Mouse (Mus musculus): ENCODE measurements around the gene Tshz2.
A peak's percentile ranks its signal among the peaks of the same experiment; 100 is the strongest.
"Not testable (repeated sequence)": the region's sequence is repeated elsewhere in the genome, so short reads cannot be mapped to it uniquely, and the experiment has no call there.

Gene Tshz2

DNA sequence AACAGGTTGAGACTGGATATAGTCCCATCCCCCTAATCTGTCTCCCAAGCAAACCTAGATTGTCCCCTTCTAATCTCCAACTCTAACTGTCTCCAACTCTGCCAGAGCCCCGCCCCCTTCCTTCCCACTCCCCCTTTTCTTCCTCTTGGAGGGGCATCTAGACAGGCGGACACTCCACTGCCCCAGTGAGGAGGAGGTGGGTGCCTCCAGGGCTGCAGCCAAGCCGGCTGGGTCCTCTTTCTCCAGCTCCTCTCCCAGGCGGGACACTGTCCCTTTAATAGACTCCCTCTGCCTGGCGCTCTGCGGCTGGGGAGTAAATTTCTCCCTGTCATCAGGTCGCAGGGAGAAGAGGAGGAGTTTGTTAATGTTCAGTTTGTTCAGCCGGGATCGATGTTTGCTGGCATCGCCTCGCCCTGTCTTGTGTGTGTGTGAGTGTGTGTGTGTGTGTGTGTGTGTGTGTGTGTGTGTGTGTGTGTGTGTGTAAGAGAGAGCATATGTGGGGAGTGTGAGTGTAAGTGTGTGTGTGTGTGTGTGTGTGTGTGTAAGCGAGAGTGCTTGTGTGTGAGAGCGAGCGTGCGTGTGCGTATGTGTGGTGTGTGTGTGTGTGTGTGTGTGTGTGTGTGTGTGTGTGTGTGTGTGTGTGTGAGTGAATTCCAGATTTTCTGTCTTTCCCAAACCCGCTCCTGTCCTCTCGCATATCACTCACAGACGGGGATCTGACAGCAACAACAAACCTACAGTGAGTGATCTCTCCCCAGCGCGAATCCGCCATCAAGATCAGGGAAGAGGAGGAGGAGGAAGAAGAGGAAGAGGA is at the start of gene Tshz2:
TSS of gene Tshz2 (plus strand) at position 676 of the 814 bp plus-strand sequence.
- no peak for DNase-seq (ENCODE audit: low read depth)

DNA sequence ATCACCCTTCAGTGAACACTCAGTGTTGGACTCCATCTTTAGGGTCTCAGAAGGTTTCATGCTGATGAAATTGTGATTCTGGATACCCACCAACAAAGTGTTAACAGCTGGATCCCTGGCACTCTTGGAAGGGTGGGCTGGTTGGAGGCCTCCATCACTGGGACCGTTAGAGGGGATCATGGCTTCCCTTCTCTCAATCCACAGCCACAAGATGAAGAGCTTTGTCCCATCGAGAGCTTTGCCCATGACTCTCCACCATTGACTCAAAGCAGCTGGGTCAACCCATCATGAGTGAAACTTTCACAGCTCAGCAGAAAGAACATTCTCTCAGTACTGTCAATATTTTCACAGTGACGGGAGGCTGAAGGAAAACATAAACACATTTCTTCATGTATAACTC is 49.3 kb upstream of the Tshz2 start:
- DNase-seq (ENCODE audit: low read depth): no peak

DNA sequence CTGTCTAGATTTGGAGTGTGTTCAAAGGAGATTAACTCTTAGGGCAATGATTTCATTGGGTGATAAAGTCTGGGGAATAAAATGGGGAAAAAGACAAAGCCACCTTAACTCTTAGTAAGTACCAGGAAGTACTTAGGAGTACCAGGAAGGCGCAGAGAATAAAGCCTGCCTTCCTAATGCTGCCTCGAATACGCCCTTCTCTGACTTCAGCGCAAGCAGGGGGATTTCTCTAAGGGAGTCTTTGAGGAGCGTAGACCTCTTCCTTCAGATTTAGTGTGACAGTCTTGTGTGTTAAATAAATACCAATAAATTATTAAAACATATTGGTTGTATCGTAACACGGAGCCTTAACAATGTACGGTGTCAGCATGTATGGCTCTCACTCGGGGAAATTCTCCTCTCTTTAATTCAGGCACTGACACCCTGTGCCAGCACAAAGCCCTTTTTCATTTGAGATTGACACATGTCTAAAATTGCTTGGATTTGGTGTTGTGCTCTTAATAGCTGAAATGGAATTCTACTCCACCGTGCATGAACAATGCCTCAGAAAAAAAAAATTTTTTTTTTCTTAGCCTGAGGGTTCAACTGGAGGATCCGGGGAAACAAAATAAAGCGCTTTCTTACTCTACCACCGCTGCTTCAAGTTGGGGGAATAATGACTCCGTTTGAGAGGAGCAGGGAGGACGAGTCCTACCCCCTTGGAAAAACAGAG is 47.9 kb upstream of the Tshz2 start:
- no peak for DNase-seq (ENCODE audit: low read depth)

DNA sequence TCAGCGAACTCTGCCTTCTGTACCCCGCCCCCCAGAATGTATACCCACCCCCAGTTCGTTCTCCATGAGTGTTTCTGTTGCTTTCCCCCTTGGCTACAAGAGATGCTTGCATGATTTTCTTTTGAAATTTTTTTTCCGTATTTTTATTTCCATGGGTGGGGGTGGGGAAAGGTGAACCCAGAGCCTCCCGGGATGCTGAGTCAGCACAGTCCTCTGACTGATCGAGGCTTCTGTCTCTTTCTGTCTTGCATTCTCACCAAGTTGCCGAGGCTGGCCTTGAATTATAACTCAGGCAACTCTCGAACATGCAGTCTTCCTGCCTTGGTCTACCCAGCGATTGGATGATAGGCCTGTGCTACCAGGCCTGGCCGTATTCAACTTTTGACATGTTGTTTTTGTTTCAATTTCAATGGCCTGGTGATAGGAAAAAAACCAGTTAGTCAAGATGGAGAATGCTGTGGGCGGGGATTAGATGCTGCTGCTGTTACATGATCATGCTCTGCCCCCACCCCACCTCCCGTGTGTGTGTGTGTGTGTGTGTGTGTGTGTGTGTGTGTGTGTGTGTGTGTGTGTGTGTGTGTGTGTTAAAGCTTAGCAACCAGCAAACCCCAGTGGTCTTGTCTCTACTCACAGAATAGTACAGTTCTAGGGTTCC is 47.1 kb upstream of the Tshz2 start:
- no peak for DNase-seq (ENCODE audit: low read depth)

DNA sequence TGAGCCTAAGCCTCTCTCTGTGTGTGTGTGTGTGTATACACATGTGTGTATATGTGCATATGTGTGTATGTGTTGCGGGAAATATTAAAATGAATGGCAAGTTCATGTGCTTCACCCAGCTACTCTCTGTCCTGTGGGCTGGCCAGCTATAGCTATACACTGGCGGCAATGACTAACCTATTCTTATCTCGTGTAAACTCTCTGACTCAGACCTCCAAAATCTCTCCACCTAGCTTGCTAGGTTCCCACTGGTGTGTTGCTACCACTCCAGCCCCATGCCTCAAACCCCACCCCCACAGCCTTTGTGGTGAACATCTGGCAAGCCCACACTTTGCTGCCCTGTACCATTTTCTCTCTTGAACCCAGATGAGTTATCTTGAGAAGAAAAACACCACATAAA is 46.1 kb upstream of the Tshz2 start:
- no peak for DNase-seq (ENCODE audit: low read depth)

DNA sequence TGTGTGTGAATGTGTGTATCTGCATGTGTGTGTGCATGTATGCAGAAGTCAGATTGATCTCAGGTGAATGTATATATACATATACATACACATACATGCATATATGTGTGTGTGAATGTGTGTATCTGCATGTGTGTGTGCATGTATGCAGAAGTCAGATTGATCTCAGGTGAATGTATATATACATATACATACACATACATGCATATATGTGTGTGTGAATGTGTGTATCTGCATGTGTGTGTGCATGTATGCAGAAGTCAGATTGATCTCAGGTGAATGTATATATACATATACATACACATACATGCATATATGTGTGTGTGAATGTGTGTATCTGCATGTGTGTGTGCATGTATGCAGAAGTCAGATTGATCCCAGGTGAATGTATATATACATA is 45.2 kb upstream of the Tshz2 start, which contains the start of gene Gm11011:
TSS of gene Gm11011 (minus strand) at position 101 of the 400 bp plus-strand sequence.
- not testable (repeated sequence) for DNase-seq (ENCODE audit: low read depth)

DNA sequence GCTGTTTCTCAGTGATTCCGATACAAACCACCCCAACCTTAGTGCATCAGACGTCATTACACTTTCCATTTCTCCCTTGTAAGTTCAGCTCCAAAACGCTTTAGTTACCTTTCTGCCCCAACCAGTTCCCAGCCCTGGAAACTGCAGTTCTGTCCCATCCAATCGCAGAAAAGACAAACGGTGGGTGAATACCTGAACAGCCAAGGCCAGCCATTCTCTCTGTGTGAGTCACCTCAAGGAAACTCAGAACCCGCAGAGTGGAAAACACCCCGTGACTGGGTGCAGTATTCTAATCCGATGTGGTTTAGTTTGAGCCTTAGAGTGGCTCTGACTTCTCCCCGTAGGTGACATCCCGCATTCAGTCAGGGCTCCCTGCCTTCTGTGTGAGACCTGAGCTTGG is 43.1 kb upstream of the Tshz2 start:
- no peak for DNase-seq (ENCODE audit: low read depth)

DNA sequence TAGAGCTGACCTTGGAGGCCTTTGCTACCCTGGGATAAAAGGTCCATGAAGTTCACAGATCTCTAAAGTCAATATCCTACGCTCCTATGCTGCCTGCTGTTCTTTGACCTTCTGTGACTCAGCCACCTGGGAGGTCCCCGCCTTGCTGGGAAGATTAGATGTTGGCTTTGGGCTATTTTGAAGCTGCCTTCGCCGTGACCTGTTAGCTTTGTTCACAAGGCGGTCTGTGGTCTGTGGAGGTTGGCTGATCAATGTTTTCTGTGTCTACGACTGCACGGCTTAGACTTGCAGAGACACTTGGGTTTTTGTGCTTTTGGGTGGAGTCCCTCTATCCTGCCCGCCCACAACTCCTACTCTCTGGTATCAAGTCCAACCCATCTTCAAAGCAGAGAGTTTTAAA is 42.4 kb upstream of the Tshz2 start:
- DNase-seq (ENCODE audit: low read depth): no peak

DNA sequence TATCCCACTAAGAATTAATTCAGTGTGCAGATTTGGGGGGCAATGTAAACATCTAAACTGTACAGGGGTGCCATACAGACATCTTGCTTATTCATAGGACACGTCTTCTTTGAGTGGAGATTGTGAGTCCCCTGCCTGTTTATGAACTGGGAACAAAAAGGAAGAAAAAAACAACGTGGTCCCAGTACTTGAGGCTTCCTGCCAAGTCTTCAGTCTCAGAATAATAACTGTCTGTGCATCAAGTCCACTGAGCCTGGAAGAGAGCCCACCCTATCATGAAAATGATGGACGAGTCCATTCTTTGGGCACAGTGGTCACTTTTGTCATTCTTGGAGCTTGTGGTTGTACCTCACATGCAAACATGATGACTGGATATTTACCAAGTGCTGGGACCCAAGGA is 39.1 kb upstream of the Tshz2 start:
- DNase-seq (ENCODE audit: low read depth): no peak

DNA sequence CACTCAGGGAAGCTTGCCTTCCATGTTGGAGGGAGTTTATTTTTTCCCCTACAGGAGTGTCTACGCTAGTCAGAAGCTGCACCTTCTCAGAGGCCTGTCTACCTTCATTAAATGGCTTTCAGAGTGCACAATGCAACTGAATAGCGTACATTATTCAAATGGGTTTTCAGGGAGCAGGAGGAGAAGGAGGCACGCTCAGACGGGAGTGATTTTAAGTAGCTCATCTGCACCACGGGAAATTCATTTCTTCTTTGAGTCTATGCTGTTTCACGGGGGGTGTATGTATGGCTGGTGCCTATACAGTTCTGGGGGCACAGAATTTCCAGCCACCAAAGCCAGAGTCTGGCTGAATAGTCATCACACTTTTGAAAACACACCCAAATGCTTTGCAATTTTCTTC is 35.5 kb upstream of the Tshz2 start:
- DNase-seq (ENCODE audit: low read depth): no peak

DNA sequence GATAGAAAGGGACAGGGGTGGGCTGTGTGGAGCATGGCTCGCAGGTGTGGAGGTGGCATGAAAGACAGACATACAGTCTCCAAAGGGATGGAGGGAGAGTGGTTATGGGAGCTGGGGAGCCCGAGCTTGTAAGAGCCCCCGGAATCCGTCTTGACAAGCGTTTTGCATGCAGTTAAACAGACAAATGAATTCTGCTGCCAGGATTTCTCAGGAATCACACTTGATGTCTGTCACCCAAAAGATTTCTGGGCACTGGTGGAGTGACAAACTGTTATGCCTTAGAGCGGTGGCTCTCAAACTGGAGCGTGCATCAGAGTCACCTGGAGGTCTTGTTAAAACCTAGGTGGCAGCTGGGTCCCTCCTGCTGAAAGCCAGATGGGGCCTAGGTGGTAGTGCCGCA is 34.8 kb upstream of the Tshz2 start:
- no peak for DNase-seq (ENCODE audit: low read depth)

DNA sequence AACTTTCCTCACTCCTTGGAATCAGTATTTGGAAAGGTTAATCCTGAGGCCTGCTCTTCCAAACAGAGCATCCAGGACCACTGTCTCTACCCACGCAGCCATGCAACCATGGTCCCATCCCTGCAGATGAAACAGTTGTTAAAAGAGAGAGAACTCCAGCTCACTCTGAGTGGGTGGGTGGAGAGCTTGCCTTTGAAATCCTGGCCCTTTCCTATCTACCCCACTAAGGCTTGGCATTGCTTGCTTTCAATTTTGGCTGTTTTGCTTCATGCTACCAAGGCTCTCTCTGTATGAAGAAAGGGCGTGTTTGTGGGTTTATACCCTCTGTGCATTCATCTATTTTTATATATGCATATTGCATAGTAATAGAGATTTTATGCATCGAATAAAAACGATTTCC is 33.2 kb upstream of the Tshz2 start:
- no peak for DNase-seq (ENCODE audit: low read depth)

DNA sequence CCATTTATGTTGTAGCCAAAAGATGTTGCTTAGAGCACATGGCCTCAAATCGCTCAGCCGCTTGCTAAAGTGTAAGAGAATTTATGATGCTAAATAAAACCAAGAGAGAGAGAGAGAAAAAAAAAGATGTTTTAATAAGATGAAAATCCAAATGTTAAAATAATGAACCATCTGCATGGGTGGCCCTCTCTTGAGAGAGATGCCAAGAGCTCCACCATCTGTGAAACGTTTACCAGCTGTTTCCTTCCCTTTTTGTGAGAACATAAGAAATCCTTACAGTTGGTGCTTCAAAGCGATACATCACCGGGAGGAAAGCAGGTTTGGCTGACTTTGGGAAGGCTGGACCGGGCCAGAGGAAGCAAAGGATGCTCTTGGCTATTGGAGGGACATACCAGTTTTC is 32.6 kb upstream of the Tshz2 start:
- no peak for DNase-seq (ENCODE audit: low read depth)

DNA sequence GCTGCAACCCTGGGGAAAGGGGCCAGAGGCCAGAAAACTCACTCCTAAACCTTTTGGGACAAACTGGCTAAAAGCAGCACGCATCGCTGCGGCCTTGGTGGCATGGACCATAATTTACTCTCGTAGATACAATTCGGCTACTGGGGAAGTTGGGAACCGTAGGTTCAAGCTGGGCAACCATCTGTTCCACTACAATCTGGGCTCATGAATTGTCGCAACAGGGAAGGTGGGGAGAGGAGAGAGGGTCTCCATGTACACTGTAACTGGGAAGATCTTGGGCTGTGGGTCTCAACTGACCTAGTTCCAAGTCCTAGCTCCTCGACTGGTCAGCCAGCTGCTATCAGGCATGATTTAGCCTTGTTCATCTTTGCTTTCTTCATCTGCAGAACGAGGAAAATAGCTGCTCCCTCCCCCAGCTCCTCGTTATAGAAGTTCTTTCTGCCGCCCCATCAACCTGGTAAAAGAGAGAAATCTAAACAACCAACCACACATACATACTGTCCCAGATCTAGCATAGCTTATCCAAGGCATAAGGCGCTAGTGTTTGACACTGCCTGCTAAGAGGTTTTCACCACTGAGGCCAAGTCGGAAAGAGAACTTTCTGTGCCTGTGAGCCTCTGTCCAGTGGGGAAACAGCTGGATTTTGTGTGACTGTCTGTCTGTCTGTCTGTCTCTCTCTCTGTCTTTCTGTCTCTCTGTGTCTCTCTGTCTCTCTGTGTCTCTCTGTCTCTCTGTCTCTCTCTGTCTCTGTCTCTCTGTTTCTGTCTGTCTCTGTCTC is 25.7 kb upstream of the Tshz2 start:
- DNase-seq (ENCODE audit: low read depth): no peak

DNA sequence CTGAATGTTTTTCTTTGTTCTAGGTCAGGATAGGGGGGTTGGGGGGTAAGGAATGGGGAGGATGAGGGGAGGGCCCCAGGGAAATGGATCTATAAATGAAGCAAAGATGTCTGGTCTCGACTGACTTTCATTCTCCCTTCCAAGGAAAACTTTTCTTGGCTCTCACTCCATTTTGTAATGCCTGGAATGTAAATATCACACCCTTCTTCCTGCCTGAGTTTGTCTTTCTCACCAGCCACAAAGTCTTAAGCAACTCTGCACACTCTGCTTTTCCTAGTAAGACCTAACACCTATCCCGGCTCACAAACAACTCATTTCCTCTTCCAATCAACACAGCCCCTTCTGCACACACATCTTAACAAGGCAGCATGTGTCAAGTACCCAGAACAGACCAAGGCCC is 25.0 kb upstream of the Tshz2 start:
- DNase-seq (ENCODE audit: low read depth): peak; percentile 34

DNA sequence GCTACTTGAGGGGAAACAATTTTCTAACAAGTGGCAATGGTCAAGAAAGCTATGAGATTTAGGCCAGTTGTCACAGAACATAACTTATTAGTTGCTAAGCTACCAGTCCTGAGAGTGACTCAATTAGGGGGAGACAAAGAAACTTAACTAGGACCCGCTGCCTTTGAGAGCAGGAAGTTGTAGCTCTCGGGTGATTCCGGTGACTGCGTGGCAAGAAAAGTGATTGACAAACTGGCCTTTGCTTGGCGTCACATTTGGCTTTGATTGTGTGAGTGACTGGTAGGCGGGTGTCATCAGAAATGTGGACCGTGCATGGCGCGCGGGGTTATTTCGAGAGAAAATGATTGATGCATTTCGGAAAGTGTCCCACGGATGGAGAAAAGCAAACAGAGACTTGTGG is 22.9 kb upstream of the Tshz2 start:
- no peak for DNase-seq (ENCODE audit: low read depth)

DNA sequence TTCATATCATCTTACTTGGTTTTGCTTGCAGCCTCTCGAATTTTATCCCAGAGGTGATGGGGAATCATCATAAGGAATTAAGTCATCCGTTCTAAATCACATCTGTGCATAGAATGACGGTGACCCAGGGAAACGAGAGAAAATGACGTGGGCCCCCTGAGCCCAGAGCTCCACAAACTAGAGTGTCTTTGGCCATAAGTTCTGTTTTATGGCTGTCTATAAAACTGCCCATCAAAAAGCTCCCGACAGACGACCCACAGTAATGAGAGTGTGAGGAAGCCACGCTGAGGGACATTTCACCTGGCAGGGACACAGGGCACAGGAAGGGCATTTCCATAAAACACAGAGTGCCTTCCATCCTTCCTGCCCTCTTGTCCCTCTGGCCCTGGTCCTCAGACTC is 21.9 kb upstream of the Tshz2 start:
- no peak for DNase-seq (ENCODE audit: low read depth)

DNA sequence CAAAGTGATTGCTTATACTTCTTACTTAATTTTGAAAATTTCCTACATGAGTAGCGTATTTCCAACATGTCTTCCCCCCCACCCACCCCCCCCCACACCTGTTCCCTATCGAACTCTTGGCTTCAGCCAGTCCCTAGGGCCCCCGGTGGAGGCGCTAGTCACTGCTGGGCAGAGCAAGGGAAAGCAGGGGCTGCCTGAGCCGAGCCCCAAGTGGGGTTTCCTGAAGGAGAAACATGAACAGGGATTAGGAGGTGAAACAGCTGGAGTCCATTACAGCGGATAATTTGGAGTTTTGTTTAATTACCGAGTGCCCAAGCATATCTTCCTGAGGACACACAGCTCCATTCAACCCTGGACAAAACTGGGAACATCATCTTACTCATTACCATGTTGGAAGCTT is 21.3 kb upstream of the Tshz2 start:
- DNase-seq (ENCODE audit: low read depth): no peak

DNA sequence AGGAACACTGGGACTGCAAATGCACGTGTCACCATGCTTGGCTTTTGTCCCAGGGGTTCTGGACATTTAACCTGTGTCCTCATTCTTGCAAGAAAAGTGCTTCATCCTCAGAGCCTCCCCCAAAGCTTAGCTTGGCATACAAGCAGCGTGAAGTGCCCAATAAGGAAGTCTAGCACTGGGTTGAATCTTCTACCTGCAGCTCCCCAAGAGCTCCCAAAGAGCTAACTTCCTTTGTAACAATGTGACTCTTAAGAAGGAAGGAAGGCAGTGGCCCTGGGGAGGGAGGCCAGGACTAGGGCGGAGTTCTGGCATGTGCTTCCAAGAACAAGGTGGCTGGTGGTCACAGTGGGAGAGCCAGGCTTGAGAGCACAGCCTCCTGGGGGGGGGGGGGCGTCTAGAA is 18.1 kb upstream of the Tshz2 start:
- DNase-seq (ENCODE audit: low read depth): no peak

DNA sequence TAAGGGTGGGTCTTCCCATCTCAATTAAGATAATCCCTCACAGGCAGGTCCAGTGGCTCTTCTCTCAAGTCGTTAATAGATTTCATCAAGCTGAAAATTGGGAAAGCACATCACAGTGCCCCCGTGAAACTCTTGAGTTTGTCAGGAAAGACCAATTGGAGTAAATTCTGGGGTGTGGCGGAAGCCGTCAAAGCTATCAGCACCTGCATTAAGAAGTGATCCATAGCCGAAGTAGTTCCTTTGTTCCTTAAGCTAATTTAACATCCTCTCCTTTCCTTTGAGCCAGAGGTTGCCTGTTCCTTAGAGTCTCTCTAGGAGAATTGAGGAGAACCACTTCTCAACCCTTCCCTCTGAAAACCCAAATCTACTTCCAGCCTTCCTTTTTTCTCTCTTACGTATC is 16.8 kb upstream of the Tshz2 start:
- no peak for DNase-seq (ENCODE audit: low read depth)

DNA sequence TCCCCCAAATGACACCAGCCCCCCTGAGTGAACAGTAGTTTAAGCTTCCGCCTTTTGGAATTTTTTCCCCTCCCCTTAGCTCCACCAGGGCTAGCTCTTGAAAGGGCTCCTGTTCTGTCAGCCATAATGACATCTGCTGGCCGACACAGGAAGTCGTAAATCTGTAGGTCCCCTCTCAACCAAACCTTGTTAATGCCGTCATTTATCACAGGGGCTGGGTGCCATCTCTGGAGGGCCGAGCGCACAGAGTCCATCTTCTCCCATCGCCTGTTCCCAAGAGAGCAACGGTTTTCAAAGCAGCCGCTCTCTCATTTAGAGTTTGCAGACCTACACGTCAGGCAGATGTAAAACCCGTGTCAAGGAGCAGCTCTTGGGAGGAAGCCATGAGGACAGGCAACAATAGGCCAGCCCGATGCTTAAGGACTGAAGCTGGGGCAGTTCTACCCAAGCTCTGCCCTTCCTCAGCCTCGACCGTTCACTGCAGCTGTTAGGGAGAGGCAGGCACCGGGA is 11.6 kb upstream of the Tshz2 start:
- no peak for DNase-seq (ENCODE audit: low read depth)

DNA sequence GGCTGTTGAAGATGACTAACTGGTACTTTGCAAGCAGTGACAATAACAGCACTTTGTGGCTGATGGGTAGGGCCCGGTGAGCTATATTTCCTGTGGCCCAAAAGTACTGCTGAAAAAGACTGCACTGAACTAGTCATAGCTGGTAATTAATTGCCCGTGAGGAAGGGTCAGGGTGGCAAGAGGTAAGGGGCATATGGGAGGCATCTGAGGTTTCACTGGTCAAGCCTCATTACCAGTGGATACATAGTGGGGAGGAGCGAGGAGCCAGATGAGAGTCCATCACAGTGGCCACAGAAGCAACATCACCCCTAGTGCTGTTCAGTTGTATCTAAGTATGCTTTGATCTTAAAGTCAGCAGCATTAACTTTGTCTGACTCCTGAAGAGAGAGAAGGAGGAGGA is 2.7 kb upstream of the Tshz2 start:
- no peak for DNase-seq (ENCODE audit: low read depth)
